Mouse (Mus musculus) inflammation-experienced regulatory T-cells, adult 6 months (primary cell): ENCODE data around the gene Wnt3. TPM values are rescaled to one million over a fixed set of nuclear protein-coding genes. Genes with fewer than 3 reads are reported as not detected.

Experiments used
- ATAC-seq: one replicate; pipeline ENCODE4 v1.8.0; 2017
- polyA plus RNA-seq, 3 experiments: library from polyadenylated mRNA; unstranded; fragments of 100-300 nt; shearing (Covaris generic); gene quantifications; one replicate each; pipeline ENCODE4 v1.2.1; 2017

The Wnt3 gene
- polyA plus RNA-seq, 3 experiments from 2014 or later = 0.53 to 2.9 (median 2.3) TPM

GRCm38 (mm10) chr11:103848287-103848686, 74.3 kb downstream of the Wnt3 start:
- no peak for ATAC-seq

DNA sequence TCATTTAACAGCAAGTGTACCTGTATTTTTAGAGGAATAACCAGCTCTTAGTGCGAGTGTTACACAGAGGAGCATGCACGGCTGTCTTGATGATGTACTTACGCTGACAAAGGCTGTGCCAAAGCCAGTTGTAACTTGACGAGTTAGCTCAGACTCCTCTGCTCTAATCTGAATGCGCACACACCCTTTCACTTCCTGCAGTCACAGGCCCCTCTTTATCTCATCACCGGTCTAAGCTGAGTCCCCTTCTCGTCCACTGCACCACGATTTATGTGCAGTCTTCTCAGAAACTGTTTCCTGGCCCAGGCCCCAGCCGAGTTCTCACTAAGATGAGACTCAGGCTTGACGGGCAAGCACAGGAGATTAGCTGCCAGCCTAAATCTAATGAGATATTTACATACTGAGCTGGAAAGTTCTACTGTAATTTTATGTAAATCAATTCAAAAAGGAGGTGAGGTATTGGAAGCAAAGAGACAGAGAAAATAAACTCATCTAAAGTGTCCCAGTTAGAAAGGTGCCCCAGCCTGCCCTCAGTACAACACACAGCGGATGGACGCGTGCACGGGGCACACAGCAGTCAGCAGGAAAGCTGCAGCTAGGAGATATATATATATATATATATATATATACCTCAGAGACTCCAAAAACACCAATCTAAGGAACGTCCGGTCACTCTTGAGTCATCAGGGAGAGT, 78.8 kb downstream of the Wnt3 start:
- no peak for ATAC-seq

DNA sequence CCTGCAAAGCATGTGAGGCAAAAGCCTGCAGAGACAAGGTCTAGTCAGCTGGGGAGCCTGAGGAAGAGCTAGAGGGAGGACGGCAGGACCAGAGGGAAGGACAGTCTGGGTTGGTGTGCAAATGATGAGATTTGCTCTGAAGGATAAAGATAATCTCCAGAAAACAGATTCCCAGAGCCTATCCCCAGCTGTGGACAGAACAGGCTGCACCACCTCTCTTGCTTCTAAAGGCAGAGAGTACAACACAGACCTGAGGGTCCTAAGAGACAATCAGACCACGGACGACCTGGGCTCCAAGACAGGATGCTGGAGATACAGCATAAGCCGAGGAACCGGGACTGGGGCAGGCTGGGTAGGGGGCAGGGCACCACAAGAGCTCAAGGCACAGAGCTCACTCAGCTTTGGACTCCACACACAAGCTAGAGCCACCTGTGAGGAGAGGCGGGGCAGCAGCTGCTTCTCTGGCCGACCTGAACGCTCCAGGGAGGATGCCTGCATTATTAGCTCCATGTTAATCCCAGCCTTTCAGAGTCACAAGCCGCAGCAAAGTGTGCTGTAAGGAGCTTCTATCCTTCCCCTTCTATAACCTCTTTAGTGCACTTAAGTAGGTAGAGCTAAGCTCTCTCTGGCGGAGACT, 79.5 kb downstream of the Wnt3 start:
- ATAC-seq = no peak

GRCm38 (mm10) chr11:103854294-103854693, 80.3 kb downstream of the Wnt3 start:
- no peak for ATAC-seq

GRCm38 (mm10) chr11:103856641-103857040, 82.7 kb downstream of the Wnt3 start:
- no peak for ATAC-seq

DNA sequence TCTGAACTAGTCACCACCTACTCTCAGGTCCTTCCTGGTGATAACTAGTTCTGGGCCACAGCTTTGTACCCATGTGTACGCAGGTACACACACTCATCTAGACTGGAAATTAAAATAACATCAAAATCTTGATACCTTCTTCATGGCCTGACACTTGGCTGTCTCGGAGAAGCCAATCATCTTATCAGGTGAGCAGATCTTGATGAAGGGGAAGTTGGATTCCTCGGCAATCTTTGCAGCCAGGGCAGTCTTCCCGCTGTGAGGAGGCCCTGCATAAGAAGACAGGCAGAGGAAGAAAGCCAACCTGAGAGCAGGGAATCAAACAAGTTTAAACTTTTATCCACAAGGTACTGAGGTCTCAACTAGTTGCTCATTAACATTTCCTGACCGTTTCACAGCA, 84.8 kb downstream of the Wnt3 start:
- no peak for ATAC-seq

GRCm38 (mm10) chr11:103859933-103860610, 86.1 kb downstream of the Wnt3 start:
- no peak for ATAC-seq

DNA sequence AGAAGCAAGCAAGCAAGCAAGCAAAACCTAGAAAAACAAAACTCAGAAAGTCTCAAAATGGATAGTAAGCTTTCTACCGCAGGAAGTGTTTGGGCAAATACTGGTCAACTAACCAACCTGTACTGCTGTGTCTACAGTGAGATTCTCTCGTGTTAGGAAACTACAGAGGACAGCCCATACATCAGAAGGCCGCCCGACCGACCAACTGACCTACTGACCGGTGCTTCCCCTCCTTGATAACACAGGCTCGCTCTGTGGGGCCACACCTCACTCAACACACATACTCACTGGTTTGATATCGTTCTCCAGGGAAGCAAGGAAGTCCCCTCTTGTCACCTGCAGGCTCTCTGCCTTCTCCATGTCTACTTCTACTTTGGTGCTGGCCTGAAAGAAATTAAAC, 89.0 kb downstream of the Wnt3 start:
- ATAC-seq = no peak

GRCm38 (mm10) chr11:103864486-103864885, 90.5 kb downstream of the Wnt3 start:
- no peak for ATAC-seq

DNA sequence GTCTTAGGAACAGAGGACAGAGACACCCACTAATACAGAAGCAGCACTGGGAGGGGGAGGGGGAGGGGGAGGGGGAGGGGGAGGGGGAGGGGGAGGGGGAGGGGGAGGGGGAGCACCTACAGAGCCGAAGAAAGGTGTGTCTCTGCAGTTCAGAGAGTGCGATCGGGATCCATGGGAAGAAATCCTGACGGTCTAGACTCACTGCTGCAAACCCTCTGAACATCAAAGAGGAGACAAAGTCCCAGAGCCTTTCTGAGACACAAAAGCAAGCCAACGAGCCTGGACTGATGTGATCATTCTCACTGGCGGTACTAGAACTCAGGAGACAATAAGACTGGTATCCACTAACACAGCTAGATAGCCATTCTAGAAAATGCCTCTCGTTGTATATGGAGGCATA, 91.4 kb downstream of the Wnt3 start:
- no peak for ATAC-seq

Other genes with a start within 250 kb of the Wnt3 start
- gene Gm884, start 153.0 kb upstream of the Wnt3 start, polyA plus RNA-seq = under 1 TPM in 1 of 3 experiments, not detected in 2; 0.05 TPM
- gene Lyzl6, start 135.3 kb upstream of the Wnt3 start, polyA plus RNA-seq = not detected
- gene Rprml, start 124.6 kb upstream of the Wnt3 start, polyA plus RNA-seq = not detected
- gene Gosr2, start 76.3 kb upstream of the Wnt3 start, polyA plus RNA-seq = 10 to 100 TPM; 60.7 to 78.9 (median 72.4) TPM
- gene Wnt9b, start 24.3 kb upstream of the Wnt3 start, polyA plus RNA-seq = not detected
- 10 to 100 TPM; 52.2 to 85.6 (median 76.6) TPM for gene Nsf, start 179.9 kb downstream of the Wnt3 start, polyA plus RNA-seq
- 10 to 100 TPM; 12.1 to 14.5 (median 12.6) TPM for gene Arf2, start 192.6 kb downstream of the Wnt3 start, polyA plus RNA-seq